Mouse (Mus musculus): ENCODE data around the gene Sh3glb2. TPM values are rescaled to one million over a fixed set of nuclear protein-coding genes. Genes with fewer than 3 reads are reported as not detected.

Sh3glb2 gene
- 1.8 TPM in 2 replicates for polyA plus RNA-seq (2012)

DNA sequence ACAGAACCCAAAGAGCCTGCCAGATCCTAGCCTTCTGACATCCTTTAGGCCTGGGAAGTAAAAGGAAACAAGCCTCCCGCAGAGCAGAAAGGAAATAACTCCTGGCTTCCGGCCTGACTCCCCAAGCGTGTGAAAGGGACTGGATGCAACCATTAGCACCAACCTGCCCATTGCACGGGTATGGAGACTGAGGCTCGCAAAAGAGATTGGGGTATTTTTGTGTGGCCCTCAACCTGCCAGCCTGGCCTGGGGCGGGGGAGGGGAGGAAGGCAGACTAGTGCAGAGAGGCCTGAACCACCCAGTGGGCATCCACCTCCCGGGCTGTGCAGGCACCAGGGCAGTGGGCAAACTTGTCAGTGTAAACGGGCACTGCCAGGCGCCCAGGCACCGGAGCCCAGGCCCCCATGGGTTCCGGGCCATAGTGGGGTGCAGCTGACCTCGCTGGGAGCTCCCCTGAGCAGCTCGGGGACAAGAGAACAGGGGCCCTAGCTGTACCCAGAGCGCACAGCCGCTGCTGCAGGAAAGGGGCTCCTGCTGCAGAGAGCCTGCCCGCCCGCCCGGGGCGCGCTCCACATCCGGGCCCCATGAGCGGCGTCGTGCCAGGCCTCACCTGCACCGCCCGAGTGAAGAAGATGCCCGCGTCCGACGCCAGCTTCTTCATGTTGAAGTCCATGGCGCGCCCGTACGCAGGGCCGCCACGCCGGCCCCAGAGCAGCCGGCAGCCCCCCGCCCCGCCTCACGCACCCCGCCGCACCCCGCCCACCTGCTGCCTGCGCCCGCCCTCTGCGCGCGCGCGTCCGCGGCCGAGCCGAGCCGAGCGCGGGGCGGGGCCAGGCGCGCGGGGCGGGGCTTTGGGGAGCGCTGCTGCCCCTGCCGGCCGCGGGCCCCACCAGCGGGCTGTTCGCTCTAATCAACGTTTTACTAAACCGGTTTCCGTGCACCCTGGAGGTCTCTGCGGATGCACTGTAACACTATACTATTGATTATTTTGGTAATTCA lies at the start of gene Sh3glb2:
Gene Sh3glb2 (minus strand): TSS at position 805 of the 999 bp plus-strand sequence.
- Histone ChIP-seq H3K4me3 (replicated peaks) (peak within 1 kb of the TSS; percentile 87), H3K4me1 (ENCODE audit: control insufficient read depth) (peaks cover 46% of the 10 kb centered on the region)

DNA sequence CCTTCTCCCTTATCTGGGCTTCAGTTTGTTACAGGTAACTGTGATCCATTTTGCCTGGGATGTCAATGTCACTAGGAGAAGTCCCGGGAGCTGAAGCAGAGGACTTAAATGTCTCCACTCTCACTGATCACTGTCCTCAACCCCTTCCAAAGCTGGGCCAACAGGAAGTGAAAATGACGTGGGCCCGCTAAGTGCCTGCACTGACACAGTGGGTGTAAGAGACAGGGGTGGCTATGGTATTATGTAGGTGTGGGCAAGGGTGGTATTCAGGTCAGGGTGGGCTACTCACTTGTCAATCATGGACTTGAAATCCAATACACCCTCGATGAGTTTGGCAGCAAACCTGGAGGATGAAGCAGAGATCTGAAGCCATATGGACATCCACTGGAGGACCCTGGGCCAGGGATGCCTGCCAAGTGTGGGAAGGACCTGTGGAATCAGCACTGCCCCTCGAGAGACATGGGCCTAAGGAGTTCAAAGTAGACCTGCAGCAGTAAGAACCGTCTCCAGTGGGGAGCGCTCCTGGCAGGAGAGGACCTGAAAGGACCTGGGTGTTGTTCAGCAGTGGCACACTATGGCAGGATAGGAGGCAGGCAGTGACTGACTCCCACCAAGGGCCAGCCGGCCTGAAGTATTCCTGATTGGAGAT lies 49.4 kb upstream of the Sh3glb2 start:
- H3K4me3 ChIP-seq (replicated peaks): no peak overlapping the region
- TF ChIP-seq TAL1 (IDR thresholded peaks at IDR 0.05; ENCODE audit: low read length) (no peak), GATA1 (IDR thresholded peaks at IDR 0.05; ENCODE audit: low read length) (no peak)
- H3K9me3 ChIP-seq (ENCODE audit: control insufficient read depth, low read length): no peaks in the 10 kb centered on the region
- peaks cover 100% of the 10 kb centered on the region for H3K36me3 ChIP-seq (ENCODE audit: control insufficient read depth)
- no peaks in the 10 kb centered on the region for H3K27me3 ChIP-seq (ENCODE audit: control insufficient read depth)
- H3K4me1 ChIP-seq (ENCODE audit: control insufficient read depth): peaks cover 20% of the 10 kb centered on the region

More for the DNA sequence above, at the start of gene Sh3glb2:
- Histone ChIP-seq H3K9me3 (ENCODE audit: control insufficient read depth, low read length) (peaks cover 4% of the 10 kb centered on the region), H3K27me3 (ENCODE audit: control insufficient read depth) (no peaks in the 10 kb centered on the region), H3K36me3 (ENCODE audit: control insufficient read depth) (peaks cover 9% of the 10 kb centered on the region)
- TF ChIP-seq GATA1 (IDR thresholded peaks at IDR 0.05; ENCODE audit: low read length) (no peak), TAL1 (IDR thresholded peaks at IDR 0.05; ENCODE audit: low read length) (no peak)

GRCm38 (mm10) chr2:30407778-30408177 lies 48.6 kb upstream of the Sh3glb2 start:
- Histone ChIP-seq H3K4me3 (replicated peaks) (no peak overlapping the region), H3K9me3 (ENCODE audit: control insufficient read depth, low read length) (no peaks in the 10 kb centered on the region), H3K27me3 (ENCODE audit: control insufficient read depth) (no peaks in the 10 kb centered on the region), H3K36me3 (ENCODE audit: control insufficient read depth) (peaks cover 100% of the 10 kb centered on the region), H3K4me1 (ENCODE audit: control insufficient read depth) (peaks cover 12% of the 10 kb centered on the region)
- TF ChIP-seq TAL1 (IDR thresholded peaks at IDR 0.05; ENCODE audit: low read length) (no peak), GATA1 (IDR thresholded peaks at IDR 0.05; ENCODE audit: low read length) (no peak)

GRCm38 (mm10) chr2:30407221-30407620 lies 48.1 kb upstream of the Sh3glb2 start:
- no peak overlapping the region for H3K4me3 ChIP-seq (replicated peaks)
- H3K4me1 ChIP-seq (ENCODE audit: control insufficient read depth): peaks cover 8% of the 10 kb centered on the region
- no peaks in the 10 kb centered on the region for H3K9me3 ChIP-seq (ENCODE audit: control insufficient read depth, low read length)
- TF ChIP-seq TAL1 (IDR thresholded peaks at IDR 0.05; ENCODE audit: low read length) (no peak), GATA1 (IDR thresholded peaks at IDR 0.05; ENCODE audit: low read length) (no peak)
- H3K36me3 ChIP-seq (ENCODE audit: control insufficient read depth): peaks cover 100% of the 10 kb centered on the region
- no peaks in the 10 kb centered on the region for H3K27me3 ChIP-seq (ENCODE audit: control insufficient read depth)

GRCm38 (mm10) chr2:30403870-30404269 lies 44.7 kb upstream of the Sh3glb2 start:
- Histone ChIP-seq H3K9me3 (ENCODE audit: control insufficient read depth, low read length) (no peaks in the 10 kb centered on the region), H3K36me3 (ENCODE audit: control insufficient read depth) (peaks cover 100% of the 10 kb centered on the region), H3K4me1 (ENCODE audit: control insufficient read depth) (no peaks in the 10 kb centered on the region; the same call in 1 of the 2 replicates), H3K4me3 (replicated peaks) (no peak overlapping the region), H3K27me3 (ENCODE audit: control insufficient read depth) (no peaks in the 10 kb centered on the region)
- TF ChIP-seq GATA1 (IDR thresholded peaks at IDR 0.05; ENCODE audit: low read length) (no peak), TAL1 (IDR thresholded peaks at IDR 0.05; ENCODE audit: low read length) (no peak)

DNA sequence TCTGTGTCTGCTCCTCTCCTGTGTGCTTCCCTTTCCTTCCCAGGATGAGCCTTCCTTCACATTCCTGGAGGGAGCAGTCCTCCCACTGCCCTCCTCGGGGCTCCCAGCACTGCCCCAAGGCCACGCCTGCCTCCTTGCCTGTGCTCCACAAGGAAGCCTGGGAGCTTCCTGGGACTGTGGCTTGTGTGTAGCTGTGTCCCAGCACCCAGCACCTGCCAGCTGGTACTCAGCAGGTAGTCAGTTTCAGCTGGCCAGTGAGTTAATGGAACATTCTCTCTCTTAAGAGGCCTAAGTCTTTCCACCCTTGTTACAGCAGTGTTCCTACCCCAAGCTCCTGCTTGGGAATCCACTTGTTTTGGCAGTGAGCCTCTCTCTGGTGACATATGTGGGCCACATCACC lies 43.7 kb upstream of the Sh3glb2 start:
- Histone ChIP-seq H3K4me1 (ENCODE audit: control insufficient read depth) (no peaks in the 10 kb centered on the region), H3K27me3 (ENCODE audit: control insufficient read depth) (no peaks in the 10 kb centered on the region), H3K36me3 (ENCODE audit: control insufficient read depth) (peaks cover 100% of the 10 kb centered on the region), H3K4me3 (replicated peaks) (no peak overlapping the region), H3K9me3 (ENCODE audit: control insufficient read depth, low read length) (no peaks in the 10 kb centered on the region)
- TF ChIP-seq TAL1 (IDR thresholded peaks at IDR 0.05; ENCODE audit: low read length): no peak
- no peak for TF ChIP-seq GATA1 (IDR thresholded peaks at IDR 0.05; ENCODE audit: low read length)

GRCm38 (mm10) chr2:30402351-30402826 lies 43.3 kb upstream of the Sh3glb2 start:
- Histone ChIP-seq H3K9me3 (ENCODE audit: control insufficient read depth, low read length) (no peaks in the 10 kb centered on the region), H3K4me3 (replicated peaks) (no peak overlapping the region), H3K27me3 (ENCODE audit: control insufficient read depth) (no peaks in the 10 kb centered on the region), H3K4me1 (ENCODE audit: control insufficient read depth) (no peaks in the 10 kb centered on the region), H3K36me3 (ENCODE audit: control insufficient read depth) (peaks cover 100% of the 10 kb centered on the region)
- TF ChIP-seq GATA1 (IDR thresholded peaks at IDR 0.05; ENCODE audit: low read length): no peak
- no peak for TF ChIP-seq TAL1 (IDR thresholded peaks at IDR 0.05; ENCODE audit: low read length)

DNA sequence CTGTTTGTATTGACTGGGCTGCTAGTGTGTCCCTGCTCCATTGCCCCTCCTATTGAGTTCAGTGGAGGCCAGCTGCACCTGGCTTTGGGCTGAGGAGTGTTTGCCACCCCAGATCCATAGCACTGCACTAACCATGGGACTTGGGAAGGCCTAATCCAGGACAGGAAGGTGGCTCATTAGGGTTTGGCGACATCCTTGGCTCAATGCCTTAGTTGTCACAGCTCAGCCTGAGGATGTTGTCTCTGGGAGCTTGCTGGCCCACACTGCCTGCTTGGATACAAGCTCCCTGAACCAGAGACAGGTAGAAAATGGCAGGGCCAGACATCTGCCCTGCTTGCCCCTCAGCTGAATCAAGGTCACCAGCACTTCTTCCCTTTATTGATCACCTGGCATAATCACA lies 42.4 kb upstream of the Sh3glb2 start:
- H3K27me3 ChIP-seq (ENCODE audit: control insufficient read depth): no peaks in the 10 kb centered on the region
- peaks cover 100% of the 10 kb centered on the region for H3K36me3 ChIP-seq (ENCODE audit: control insufficient read depth)

More for the DNA sequence above, 42.4 kb upstream of the Sh3glb2 start:
- H3K4me1 ChIP-seq (ENCODE audit: control insufficient read depth): no peaks in the 10 kb centered on the region
- no peaks in the 10 kb centered on the region for H3K9me3 ChIP-seq (ENCODE audit: control insufficient read depth, low read length)
- no peak overlapping the region for H3K4me3 ChIP-seq (replicated peaks)
- no peak for TF ChIP-seq GATA1 (IDR thresholded peaks at IDR 0.05; ENCODE audit: low read length)
- TF ChIP-seq TAL1 (IDR thresholded peaks at IDR 0.05; ENCODE audit: low read length): no peak

Data from erythroblast, embryonic 14.5 days (primary cell).